Mouse (Mus musculus) megakaryocyte, embryonic 14.5 days (primary cell): ENCODE results near the gene Mdh1.

Experiments used
- FLI1 ChIP-seq: IDR thresholded peaks from 2 replicates; pipeline ENCODE4 v1.6.1; 2012; ENCODE audit warnings: low read length, inconsistent platforms, mixed read lengths
- GATA1 ChIP-seq: IDR thresholded peaks from 3 replicates; pipeline ENCODE4 v1.6.1; 2012; ENCODE audit warnings: mixed read lengths, low read length, inconsistent platforms, borderline replicate concordance

DNA sequence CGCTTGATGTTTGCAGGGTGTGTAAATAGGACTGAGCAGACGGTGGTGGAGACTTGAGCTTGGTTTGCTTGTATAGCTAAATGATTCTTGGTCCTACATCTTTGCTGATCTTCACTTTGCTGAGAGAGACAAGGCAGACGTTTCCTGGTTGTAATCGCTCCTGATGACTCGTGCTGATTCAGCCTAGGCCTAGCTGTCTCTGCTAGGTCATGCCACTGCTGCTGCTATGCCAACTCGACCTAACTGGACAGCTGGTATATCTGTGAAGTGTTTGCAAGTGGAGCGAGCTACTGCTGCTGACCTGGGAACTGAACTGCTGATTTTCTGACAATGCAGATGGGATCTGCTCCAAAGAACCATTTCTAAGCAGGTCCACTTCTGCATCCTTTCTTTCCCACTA is 9.3 kb upstream of the Mdh1 start:
- TF ChIP-seq GATA1: no peak
- TF ChIP-seq FLI1: no peak
